In genomic region chr9:72661895-72662661, GRCm38 (mm10) we compare ENCODE assay signal across 8 mouse cellular contexts. TPM values are rescaled to one million over a fixed set of nuclear protein-coding genes. Genes with fewer than 3 reads are reported as not detected.
DNase-seq lines count a peak whose midpoint lies in the region; ATAC-seq and TF ChIP-seq lines count a peak whose summit lies in the region.

Gene Nedd4, plus strand, starts transcription at chr9:72662346.

- WGBS in hindbrain, embryonic 16.5 days = under 1% methylated on average over 73 of the region's 83 CpGs

- no peaks in the 10 kb centered on the region for H3K27me3 ChIP-seq in hindbrain, embryonic 16.5 days (replicated peaks; ENCODE audit: control insufficient read depth, insufficient read depth, low read length)

- H3K4me1 ChIP-seq in hindbrain, embryonic 16.5 days (ENCODE audit: control insufficient read depth, insufficient read depth, low read depth, low read length) = peaks cover 28% of the 10 kb centered on the region

- peak within 1 kb of the TSS; percentile 95 for H3K4me3 ChIP-seq in gastrocnemius, adult 2 months
- H3K4me3 ChIP-seq in hindbrain, embryonic 16.5 days (ENCODE audit: low read length) = peak within 1 kb of the TSS; percentile 98

- peak; percentile 91 for ATAC-seq in hindbrain, embryonic 16.5 days

- H3K36me3 ChIP-seq in hindbrain, embryonic 16.5 days (ENCODE audit: control insufficient read depth, insufficient read depth, low read length) = peaks cover 5% of the 10 kb centered on the region

- no peaks in the 10 kb centered on the region for H3K9me3 ChIP-seq in hindbrain, embryonic 16.5 days (ENCODE audit: control insufficient read depth, low read length)

- H3K9ac ChIP-seq in hindbrain, embryonic 16.5 days (ENCODE audit: low read depth, low read length) = peak within 1 kb of the TSS; percentile 99

- peak within 1 kb of the TSS; percentile 76 for H3K4me2 ChIP-seq in hindbrain, embryonic 16.5 days (ENCODE audit: low read length)

- H3K27ac ChIP-seq in gastrocnemius, adult 2 months = peak within 1 kb of the TSS; percentile 100
- H3K27ac ChIP-seq in hindbrain, embryonic 16.5 days (ENCODE audit: low read depth, low read length) = peak within 1 kb of the TSS; percentile 100

- DNase-seq in ZHBTc4 (ENCODE audit: low read depth, low spot score) = peak; percentile 94
- DNase-seq in cerebellum, postnatal 4 days (ENCODE audit: low spot score in 2 of 2) = peak; percentile 87 to 95
- DNase-seq in gastrocnemius, adult 2 months = peak; percentile 99
- peak; percentile 94 to 95 for DNase-seq in left cerebral cortex, adult 18-20 months (ENCODE audit: low spot score in 2 of 2)
- peak; percentile 96 to 98 for DNase-seq in lung, postnatal 4 days
- peak; percentile 96 for DNase-seq in right cerebral cortex, adult 18-20 months
- peak; percentile 96 for DNase-seq in urinary bladder, adult 2 months (ENCODE audit: low spot score)

- intact Hi-C loops in gastrocnemius, adult 2 months (cut with DNase I) = loop anchor here (2.0 to 10.0 kb wide), 2 partner anchors 21 to 207 kb away; no protein-coding TSS in a partner anchor

- TF ChIP-seq CTCF in gastrocnemius, adult 2 months (IDR thresholded peaks at IDR 0.05) = 0 out of 2 replicates have a peak, but pooled peaks have one; percentile 8

RNA-seq across cellular contexts. Expression of gene Nedd4, which starts in this region (rescaled TPM):
- total RNA-seq in gastrocnemius, adult 2 months (2021) = 100 to 1,000 TPM; 273 to 325 TPM
- polyA plus RNA-seq in hindbrain, embryonic 16.5 days (2015; fragmentation: Nextera tagmentation; extraction: Ambion mirVana) = 377 and 405 TPM in 2 replicates
- 100 to 1,000 TPM; 289 to 298 TPM for total RNA-seq in left cerebral cortex, adult 18-20 months (2021)
- polyA plus RNA-seq in urinary bladder, adult 2 months (2012; rRNA removed) = 389 and 506 TPM in 2 replicates

Comparison
In these comparisons a context has a peak if more than half of its experiments do, and no peak if none do; other contexts are left out.
1. Peak in every context shown above with its lines: DNase-seq, ATAC-seq, H3K4me3 ChIP-seq and H3K27ac ChIP-seq.